Mouse (Mus musculus): ENCODE data around the gene Cpn1.

GRCm38 (mm10) chr19:43954864-43955263 lies 31.5 kb downstream of the Cpn1 start:
- TF ChIP-seq CTCF (IDR thresholded peaks at IDR 0.05; ENCODE audit: low read depth) (no peak), EP300 (optimal IDR thresholded peaks at IDR 0.05) (no peak)
